Mouse (Mus musculus) liver, postnatal 0 days (tissue): ENCODE results near the gene 3110082I17Rik.

ENCODE experiments used
- CTCF ChIP-seq: sonication (generic); IDR thresholded peaks from 2 replicates; pipeline ENCODE4 v1.5.1; 2016; ENCODE audit warnings: antibody characterized with exemption, low read depth
- EP300 ChIP-seq: IDR thresholded peaks from 2 replicates; pipeline ENCODE4 v1.6.1; 2016; ENCODE audit warnings: antibody characterized with exemption, low read depth, mild to moderate bottlenecking

- no peak for TF ChIP-seq EP300
- no peak for TF ChIP-seq CTCF
These were observed 55.4 kb downstream of the 3110082I17Rik start, which contains the start of gene C130050O18Rik for GRCm38 (mm10) chr5:139404801-139405401.
